Mouse (Mus musculus): ENCODE results near the gene Crim1.

DNA sequence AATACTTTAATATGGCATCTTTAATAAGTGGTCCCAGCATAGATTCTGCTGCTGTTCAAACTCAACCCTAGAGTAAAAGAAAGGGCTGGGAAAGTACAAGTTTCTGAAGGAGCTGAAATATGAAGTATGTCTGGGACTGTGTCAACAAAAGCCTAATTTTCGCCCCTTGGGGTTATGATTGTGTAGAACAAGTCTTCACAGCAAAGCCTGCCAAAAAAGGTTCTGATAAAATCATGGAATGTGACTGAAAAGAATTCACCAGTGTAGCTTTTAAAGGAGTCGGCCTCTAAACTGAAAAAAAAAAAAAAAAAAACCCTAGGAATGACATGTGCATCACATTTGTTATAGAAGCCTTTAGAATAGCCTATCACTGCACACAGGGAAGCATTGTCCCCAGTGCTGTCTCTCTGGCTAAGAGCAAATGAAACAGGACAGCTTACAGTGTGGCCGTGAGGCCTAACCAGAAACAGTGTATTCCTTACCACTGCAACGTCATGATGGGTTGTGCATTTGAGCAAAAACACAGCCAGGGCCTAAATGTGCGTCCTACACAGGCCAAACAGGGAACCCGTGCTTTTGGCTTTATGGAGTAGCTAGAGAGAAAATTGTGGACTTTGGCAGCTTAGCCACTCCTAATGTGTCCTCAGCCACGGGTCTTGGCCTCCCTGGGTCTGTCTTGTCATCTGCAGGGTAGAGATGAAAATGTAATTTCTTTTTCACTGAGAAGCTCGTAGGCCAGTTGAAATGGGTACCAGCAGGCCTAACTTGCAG, 72.8 kb downstream of the Crim1 start:
- TF ChIP-seq POLR2A (IDR thresholded peaks at IDR 0.05; ENCODE audit: insufficient read length, low read depth), result no peak
- TF ChIP-seq CEBPB (IDR thresholded peaks at IDR 0.05; ENCODE audit: insufficient read depth, poor library complexity, severe bottlenecking), result no peak
- TF ChIP-seq POLR2AphosphoS2 (IDR thresholded peaks at IDR 0.05; ENCODE audit: insufficient read length, low read depth), result no peak
- no peak for TF ChIP-seq USF1 (IDR thresholded peaks at IDR 0.05; ENCODE audit: low read depth)
- no peak for TF ChIP-seq TCF3 (IDR thresholded peaks at IDR 0.05; ENCODE audit: insufficient read length, low read depth)
- no peak for TF ChIP-seq MYOD1 (IDR thresholded peaks at IDR 0.05; ENCODE audit: control insufficient read depth in 1 of 3, insufficient read length in 2 of 3, low read depth in 2 of 3)
- TF ChIP-seq MYOG (IDR thresholded peaks at IDR 0.05; ENCODE audit: control insufficient read depth in 1 of 3, insufficient read depth in 1 of 3, insufficient read length in 2 of 3, low read depth in 2 of 3), result no peak
- no peak for TF ChIP-seq MAX (IDR thresholded peaks at IDR 0.05; ENCODE audit: low read depth)
